Mouse (Mus musculus) frontal cortex, adult (tissue): ENCODE results near the gene Dusp27.
A peak's percentile ranks its signal among the peaks of the same experiment; 100 is the strongest.

Source experiments
- ATAC-seq: cut with Nextera tagmentation; 2 replicates; pipeline ENCODE4 v1.9.2; 2017; ENCODE audit warnings: mild to moderate bottlenecking, moderate library complexity, mixed read lengths; ENCODE audit not compliant: low TSS enrichment

Dusp27 gene

DNA sequence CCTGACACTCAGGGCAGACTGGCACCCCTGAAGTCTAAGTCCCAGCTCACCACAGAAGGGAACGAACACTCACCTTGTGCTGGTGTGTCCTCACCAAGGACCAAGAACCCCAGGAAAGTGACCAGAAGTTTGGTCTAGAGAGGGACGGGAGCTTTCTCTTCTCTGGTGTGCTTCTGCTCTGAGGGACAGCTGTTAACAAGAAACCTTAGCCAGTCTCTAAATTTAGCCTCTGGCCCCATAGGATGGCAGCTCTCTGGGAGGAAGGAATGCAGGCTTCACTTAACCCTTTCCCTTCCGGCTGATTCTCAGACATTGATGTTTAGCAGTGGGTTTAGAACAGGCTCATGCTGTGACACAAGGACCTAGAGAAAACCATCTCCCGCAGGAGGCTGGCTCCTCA lies at the start of gene Dusp27:
Gene Dusp27, minus strand, starts transcription at position 204 of the 400 bp plus-strand sequence.
- ATAC-seq, result no peak

- no peak for ATAC-seq
Observed at GRCm38 (mm10) chr1:166173621-166174020, 45.9 kb upstream of the Dusp27 start.

DNA sequence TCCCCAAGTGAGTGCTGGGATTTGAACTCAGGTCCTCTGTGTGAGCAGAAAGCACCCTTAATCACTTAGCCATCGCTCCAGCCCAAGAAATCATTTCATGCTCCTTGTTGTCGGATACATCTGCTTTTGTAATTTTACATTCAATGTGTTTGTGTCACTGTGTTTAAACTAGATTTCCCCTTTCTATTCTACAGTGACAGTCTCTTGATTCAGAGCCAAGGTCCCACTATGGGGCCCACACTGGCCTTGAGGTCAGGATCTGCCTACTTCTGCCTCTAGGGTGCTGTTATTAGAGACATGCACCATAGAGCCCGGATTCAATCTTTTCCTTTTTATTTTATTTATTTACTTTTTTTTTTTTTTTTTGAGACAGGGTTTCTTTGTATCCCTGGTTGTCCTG lies 45.3 kb upstream of the Dusp27 start:
- no peak for ATAC-seq

DNA sequence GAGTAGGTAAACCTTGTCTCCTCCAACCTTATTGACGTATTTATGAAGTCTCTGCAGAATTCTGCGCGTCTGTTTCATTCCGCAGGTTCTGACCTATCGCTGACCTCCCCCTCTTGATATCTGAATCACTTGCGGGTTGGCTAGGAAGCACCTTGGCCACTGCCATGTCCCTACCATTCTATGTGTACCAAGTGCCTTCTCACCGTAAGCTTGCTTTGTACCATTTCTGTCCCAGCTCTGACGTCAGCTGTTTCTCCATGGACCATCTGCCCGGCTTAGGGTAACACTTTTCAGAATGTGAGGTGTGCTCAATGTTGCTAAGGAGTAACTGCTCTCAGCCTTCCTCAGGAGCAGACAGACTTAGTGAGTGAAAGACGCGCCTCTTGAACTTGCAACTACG lies 43.1 kb upstream of the Dusp27 start:
- peak; percentile 91 for ATAC-seq

DNA sequence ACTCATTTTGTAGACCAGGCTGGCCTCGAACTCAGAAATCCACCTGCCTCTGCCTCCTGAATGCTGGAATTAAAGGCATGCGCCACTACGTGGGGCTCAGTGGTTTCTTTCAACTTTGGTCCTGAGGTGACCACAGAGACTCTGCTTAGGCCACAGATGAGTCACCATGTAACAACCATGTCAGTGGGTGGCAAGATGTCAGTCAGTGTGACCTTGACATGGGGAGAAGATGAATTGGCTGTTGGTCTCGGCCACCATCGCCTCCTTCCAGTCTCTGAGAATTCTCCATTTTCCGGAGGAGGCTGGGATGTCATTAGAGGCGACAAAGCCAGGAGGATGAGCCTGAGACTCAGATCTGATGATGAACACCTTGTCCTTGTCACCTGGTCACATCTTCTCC lies 42.0 kb upstream of the Dusp27 start:
- ATAC-seq, result no peak

- no peak for ATAC-seq
Observed at GRCm38 (mm10) chr1:166168017-166168416, 40.3 kb upstream of the Dusp27 start.

GRCm38 (mm10) chr1:166167405-166167804 lies 39.7 kb upstream of the Dusp27 start:
- ATAC-seq, result no peak

DNA sequence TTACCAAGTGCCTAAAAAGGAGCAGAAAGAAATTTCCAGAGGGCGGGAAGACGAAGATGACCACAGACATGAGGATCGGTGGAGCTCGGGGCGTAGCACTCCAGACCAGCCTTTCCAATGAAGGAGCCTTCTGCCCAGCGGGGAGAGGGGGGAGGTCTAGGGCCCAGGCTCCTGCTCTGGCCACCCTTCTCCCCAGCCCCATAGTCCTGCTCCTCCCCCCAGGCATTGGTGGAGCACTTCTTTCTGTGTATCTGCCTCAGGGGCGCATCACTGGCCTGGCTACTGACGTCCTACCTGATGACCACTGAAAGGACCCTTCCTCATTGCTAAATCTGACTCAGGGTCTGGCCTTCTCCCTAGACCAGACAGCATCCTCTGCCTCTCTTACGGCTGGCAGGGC lies 37.4 kb upstream of the Dusp27 start:
- no peak for ATAC-seq

DNA sequence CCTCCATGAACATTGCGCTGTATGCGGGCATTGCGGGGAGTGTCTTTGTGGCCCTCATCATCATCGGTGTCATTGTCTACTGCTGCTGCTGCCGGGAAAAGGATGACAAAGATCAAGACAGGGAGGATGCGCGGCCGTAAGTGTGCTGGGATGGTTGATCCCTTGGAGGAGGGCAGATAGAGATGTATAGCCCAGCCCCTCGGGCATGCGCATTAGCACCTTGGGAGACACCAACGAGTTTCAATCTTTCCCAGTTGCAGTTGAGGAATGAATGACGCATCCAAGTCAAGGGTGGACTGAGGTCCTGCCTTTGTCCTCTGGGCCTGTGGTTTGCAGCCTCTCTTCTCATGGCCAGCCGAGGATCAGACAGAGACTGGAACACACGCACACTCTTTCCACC lies 36.9 kb upstream of the Dusp27 start:
- no peak for ATAC-seq

DNA sequence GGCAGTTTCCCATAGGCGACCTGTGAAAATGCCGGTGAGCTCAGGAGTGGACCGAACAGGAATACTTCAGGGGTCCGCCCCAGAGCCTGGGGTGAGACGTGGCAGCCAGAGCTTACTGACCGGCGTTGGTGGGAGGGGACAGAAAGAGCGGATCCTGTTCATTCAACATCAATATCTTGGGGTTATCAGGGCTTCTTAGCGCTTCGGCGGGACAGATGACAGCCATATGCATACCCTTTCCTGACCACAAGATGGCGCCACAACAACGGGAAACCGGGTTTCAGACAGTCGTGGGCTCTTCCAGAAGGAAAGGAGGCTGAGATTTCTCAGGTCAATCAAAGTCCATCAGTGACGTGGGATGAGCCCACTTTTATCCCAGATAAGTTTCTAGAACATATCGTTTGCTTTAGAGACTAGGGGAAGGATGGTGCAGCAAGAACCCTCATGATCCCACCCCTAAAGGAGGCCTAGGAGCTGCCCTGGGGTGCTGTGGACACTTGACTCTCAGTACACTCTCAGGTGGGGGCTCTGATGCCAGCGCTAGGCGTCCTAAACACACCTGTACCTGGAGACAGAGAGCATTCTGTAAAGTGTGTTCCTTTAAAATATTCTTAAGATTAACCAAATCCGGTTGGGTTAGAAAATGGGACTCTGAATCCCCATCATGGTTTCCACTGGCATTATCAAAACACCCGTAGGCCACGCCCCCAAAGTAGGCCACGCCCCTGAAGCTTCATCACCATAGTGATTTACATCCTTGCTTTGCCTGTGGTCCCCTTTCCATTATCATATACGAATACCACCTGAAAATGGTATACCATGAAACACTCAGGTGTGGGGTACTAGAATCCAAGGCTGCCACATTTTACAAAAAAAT lies 33.1 kb upstream of the Dusp27 start:
- ATAC-seq, result peak; percentile 86

GRCm38 (mm10) chr1:166160111-166160510 lies 32.4 kb upstream of the Dusp27 start:
- ATAC-seq, result no peak

DNA sequence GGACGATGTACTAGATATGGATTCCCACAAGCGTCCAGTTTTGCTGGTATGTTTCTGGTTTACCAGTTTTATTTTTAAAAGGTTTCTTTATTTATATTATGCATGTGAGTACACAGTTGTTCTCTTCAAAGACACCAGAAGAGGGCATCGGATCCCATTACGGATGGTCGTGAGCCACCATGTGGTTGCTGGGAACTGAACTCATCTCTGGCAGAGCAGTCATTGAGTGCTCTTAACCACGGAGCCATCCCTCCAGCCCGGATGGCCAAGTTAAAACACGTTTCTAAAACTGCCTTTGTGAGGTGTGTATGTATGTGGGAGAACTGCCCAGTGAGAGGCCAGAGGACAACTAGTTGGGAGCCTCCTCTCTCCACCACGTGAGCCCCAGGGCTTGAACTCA lies 30.9 kb upstream of the Dusp27 start:
- ATAC-seq, result no peak

GRCm38 (mm10) chr1:166157712-166158111 lies 30.0 kb upstream of the Dusp27 start:
- ATAC-seq, result no peak

- ATAC-seq, result no peak
Observed at GRCm38 (mm10) chr1:166155113-166155494, 27.4 kb upstream of the Dusp27 start.

GRCm38 (mm10) chr1:166154162-166155112 lies 26.7 kb upstream of the Dusp27 start:
- ATAC-seq, result peak; percentile 86

- peak; percentile 91 for ATAC-seq
Observed at GRCm38 (mm10) chr1:166153351-166154120, 25.8 kb upstream of the Dusp27 start.

GRCm38 (mm10) chr1:166152034-166152433 lies 24.3 kb upstream of the Dusp27 start:
- ATAC-seq, result no peak

DNA sequence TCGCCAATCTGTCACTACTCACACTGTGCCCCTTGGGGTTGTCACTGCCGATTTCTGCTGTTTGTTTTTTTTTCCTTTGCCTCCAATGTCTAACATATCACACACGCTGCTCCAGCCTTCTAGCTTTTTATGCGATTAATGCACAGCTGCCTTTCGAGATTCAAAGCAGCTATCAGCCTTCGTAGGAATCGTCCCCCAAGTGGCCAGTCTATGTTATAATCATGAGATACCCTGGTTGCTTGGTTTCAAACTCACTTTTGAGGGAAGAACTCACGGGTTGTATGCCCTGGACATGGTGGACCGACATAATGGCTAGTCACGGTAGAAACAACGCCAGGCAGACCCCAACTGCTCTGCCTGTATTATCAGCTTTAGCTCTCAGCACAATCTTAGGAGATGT lies 23.6 kb upstream of the Dusp27 start:
- ATAC-seq, result no peak

DNA sequence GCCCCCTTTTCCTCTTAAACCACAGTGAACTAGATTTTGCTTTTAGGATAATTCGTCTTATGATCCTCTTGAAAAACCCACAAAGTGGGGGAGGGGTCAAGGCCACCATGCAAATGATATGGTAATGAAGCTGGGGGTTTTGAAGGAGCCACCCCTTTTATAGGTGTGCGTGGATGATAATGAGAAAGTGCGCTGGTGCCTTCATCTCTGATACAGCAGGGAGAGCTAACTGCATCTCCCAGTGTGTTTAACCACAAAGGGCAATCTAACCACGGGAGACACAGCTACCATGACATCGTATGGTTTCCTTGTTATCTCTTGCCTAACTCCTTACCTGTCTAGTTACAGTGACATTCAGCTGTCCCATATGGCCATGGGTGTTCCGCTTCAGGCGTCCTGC lies 22.3 kb upstream of the Dusp27 start:
- no peak for ATAC-seq

GRCm38 (mm10) chr1:166149441-166149840 lies 21.7 kb upstream of the Dusp27 start:
- ATAC-seq, result no peak

DNA sequence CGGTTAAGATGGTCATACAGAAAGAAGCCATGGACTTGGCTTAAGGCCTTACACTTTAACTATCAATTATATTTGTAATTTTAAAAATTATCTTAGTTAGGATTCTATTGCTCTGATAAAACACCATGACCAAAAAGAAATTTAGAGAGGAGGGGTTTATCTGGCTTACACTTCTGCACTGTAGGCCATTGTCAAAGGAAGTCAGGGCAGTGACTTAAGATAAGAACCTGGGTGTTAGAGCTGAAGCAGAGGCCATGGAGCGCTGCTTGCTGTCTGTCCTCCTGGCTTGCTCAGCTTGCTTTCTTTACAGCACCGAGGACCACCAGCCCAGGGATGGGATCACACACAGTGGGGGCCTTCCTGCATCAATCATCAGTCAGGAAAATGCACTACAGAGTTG lies 19.9 kb upstream of the Dusp27 start:
- no peak for ATAC-seq

DNA sequence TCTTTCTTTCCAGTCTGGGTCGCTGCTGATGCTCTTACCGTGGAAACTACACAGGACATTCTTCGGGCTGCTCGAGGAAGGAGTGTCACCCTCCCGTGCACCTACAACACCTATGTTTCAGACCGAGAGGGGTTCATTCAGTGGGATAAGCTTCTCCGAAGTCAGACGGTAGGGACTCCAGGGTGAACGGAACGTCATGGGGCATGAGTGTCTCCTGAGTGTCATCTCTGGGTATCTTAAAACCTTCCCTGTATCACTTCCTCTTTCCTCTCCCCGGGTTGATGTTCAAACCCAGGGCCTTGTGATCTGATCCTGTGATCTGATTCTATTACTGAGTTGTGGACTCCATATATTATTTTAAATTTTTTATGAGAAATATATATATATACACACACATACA lies 18.9 kb upstream of the Dusp27 start:
- ATAC-seq, result no peak
